8 mouse cellular contexts compared by ENCODE assay signal in the genomic region with DNA sequence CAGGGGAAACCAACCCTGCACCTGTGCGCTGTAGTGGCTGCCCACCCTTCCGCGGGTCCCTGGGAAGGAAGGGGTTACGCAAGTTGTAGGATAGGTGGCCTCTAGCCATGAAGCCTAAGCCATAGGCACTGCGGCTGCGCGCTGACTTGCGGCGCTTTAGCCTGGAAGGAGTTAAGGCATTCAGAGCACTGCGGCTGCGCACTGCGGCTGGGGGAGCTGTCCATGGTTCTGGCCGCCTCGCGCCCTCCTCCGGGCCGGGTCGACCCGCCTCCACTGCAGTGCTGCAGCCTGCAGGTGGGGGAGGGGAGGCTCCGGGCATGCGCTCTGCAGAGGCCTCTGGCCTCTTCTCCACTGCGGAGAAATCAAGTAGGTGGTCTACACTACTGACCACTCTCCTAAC. TPM values are rescaled to one million over a fixed set of nuclear protein-coding genes. Genes with fewer than 3 reads are reported as not detected.
DNase-seq lines count a peak whose midpoint lies in the region; ATAC-seq and TF ChIP-seq lines count a peak whose summit lies in the region.

No protein-coding gene starts in this region.

- peaks cover 48% of the 10 kb centered on the region for H3K27me3 ChIP-seq in embryonic facial prominence, embryonic 13.5 days
- peaks cover 48% of the 10 kb centered on the region for H3K27me3 ChIP-seq in kidney, embryonic 14.5 days (ENCODE audit: control insufficient read depth, insufficient read depth, low read length)
- peaks cover 56% of the 10 kb centered on the region for H3K27me3 ChIP-seq in limb, embryonic 13.5 days
- peaks cover 5% of the 10 kb centered on the region for H3K27me3 ChIP-seq in midbrain, embryonic 16.5 days (ENCODE audit: control insufficient read depth, insufficient read depth, low read depth, low read length)

- H3K27ac ChIP-seq in bone marrow, adult 2 months (ENCODE audit: control insufficient read depth, insufficient read depth, low read depth, low read length, poor library complexity): no peak overlapping the region
- no peak overlapping the region for H3K27ac ChIP-seq in embryonic facial prominence, embryonic 13.5 days
- no peak overlapping the region for H3K27ac ChIP-seq in kidney, embryonic 14.5 days (ENCODE audit: low read depth, low read length)
- no peak overlapping the region for H3K27ac ChIP-seq in limb, embryonic 13.5 days
- peak overlapping the region; percentile 37 for H3K27ac ChIP-seq in midbrain, embryonic 16.5 days (ENCODE audit: low read length)

- no peaks in the 10 kb centered on the region for H3K9me3 ChIP-seq in embryonic facial prominence, embryonic 13.5 days
- H3K9me3 ChIP-seq in kidney, embryonic 14.5 days (ENCODE audit: control insufficient read depth, low read length): no peaks in the 10 kb centered on the region
- H3K9me3 ChIP-seq in limb, embryonic 13.5 days: no peaks in the 10 kb centered on the region
- no peaks in the 10 kb centered on the region for H3K9me3 ChIP-seq in midbrain, embryonic 16.5 days (replicated peaks; ENCODE audit: control insufficient read depth, low read length, poor library complexity, severe bottlenecking)

- peaks cover 1% of the 10 kb centered on the region; the same call in 1 of the 2 replicates for H3K4me1 ChIP-seq in bone marrow, adult 2 months (ENCODE audit: control insufficient read depth, insufficient read depth, low read length)
- peaks cover 44% of the 10 kb centered on the region for H3K4me1 ChIP-seq in embryonic facial prominence, embryonic 13.5 days
- H3K4me1 ChIP-seq in kidney, embryonic 14.5 days (ENCODE audit: control insufficient read depth, insufficient read depth, low read length): peaks cover 13% of the 10 kb centered on the region; the same call in 1 of the 2 replicates
- peaks cover 34% of the 10 kb centered on the region for H3K4me1 ChIP-seq in limb, embryonic 13.5 days
- H3K4me1 ChIP-seq in midbrain, embryonic 16.5 days (ENCODE audit: control insufficient read depth, insufficient read depth, low read length): peaks cover 36% of the 10 kb centered on the region

- 0 out of 2 replicates have a peak, but pooled peaks have one; percentile 30 for TF ChIP-seq POLR2A in bone marrow, adult 2 months (IDR thresholded peaks at IDR 0.05; ENCODE audit: borderline replicate concordance, control insufficient read depth, low read depth, low read length)

- H3K4me3 ChIP-seq in bone marrow, adult 2 months (replicated peaks; ENCODE audit: control insufficient read depth, low read depth, low read length): no peak overlapping the region
- H3K4me3 ChIP-seq in embryonic facial prominence, embryonic 13.5 days: peak overlapping the region; percentile 23
- no peak overlapping the region for H3K4me3 ChIP-seq in kidney, embryonic 14.5 days (ENCODE audit: low read length)
- no peak overlapping the region for H3K4me3 ChIP-seq in limb, embryonic 13.5 days
- H3K4me3 ChIP-seq in midbrain, embryonic 16.5 days (ENCODE audit: low read depth, low read length): peak overlapping the region; percentile 64

- ATAC-seq in embryonic facial prominence, embryonic 13.5 days (ENCODE audit: insufficient number of reproducible peaks, insufficient read depth, low FRiP score, low TSS enrichment, low read depth): no peak
- ATAC-seq in kidney, embryonic 14.5 days (ENCODE audit: low FRiP score, low TSS enrichment): peak; percentile 55
- ATAC-seq in limb, embryonic 13.5 days (ENCODE audit: low FRiP score, low read depth): peak; percentile 14
- peak; percentile 64 for ATAC-seq in midbrain, embryonic 16.5 days
- ATAC-seq in activated CD4-positive, CD25-positive, alpha-beta regulatory T cell, adult 4 months: no peak

- whole genome bisulfite sequencing in bone marrow, adult 2 months: 2% methylated on average over 22 of the region's 22 CpGs
- WGBS in embryonic facial prominence, embryonic 13.5 days: 0% methylated on average over 22 of the region's 22 CpGs
- under 1% methylated on average over 22 of the region's 22 CpGs for WGBS in kidney, embryonic 14.5 days
- under 1% methylated on average over 22 of the region's 22 CpGs for WGBS in limb, embryonic 13.5 days
- WGBS in midbrain, embryonic 16.5 days: under 1% methylated on average over 22 of the region's 22 CpGs

- H3K4me2 ChIP-seq in embryonic facial prominence, embryonic 13.5 days: peak overlapping the region; percentile 99
- H3K4me2 ChIP-seq in kidney, embryonic 14.5 days (replicated peaks; ENCODE audit: low read depth, low read length): peak overlapping the region; percentile 15; the same call in 1 of the 2 replicates
- H3K4me2 ChIP-seq in limb, embryonic 13.5 days (replicated peaks): peak overlapping the region; percentile 27
- peak overlapping the region; percentile 86 for H3K4me2 ChIP-seq in midbrain, embryonic 16.5 days (ENCODE audit: low read length)

- H3K9ac ChIP-seq in embryonic facial prominence, embryonic 13.5 days: no peak overlapping the region
- H3K9ac ChIP-seq in kidney, embryonic 14.5 days (ENCODE audit: low read depth, low read length): no peak overlapping the region
- H3K9ac ChIP-seq in limb, embryonic 13.5 days: no peak overlapping the region
- peak overlapping the region; percentile 49 for H3K9ac ChIP-seq in midbrain, embryonic 16.5 days (ENCODE audit: low read depth, low read length)

- H3K36me3 ChIP-seq in embryonic facial prominence, embryonic 13.5 days: peaks cover 6% of the 10 kb centered on the region; the same call in 1 of the 2 replicates
- H3K36me3 ChIP-seq in kidney, embryonic 14.5 days (ENCODE audit: control insufficient read depth, insufficient read depth, low read length): no peaks in the 10 kb centered on the region
- H3K36me3 ChIP-seq in limb, embryonic 13.5 days: no peaks in the 10 kb centered on the region
- H3K36me3 ChIP-seq in midbrain, embryonic 16.5 days (ENCODE audit: control insufficient read depth, insufficient read depth, low read length): peaks cover 3% of the 10 kb centered on the region; the same call in 1 of the 2 replicates

- TF ChIP-seq CTCF in bone marrow, adult 2 months (IDR thresholded peaks at IDR 0.05; ENCODE audit: control insufficient read depth, insufficient read depth, low read length): no peak

- DNase-seq in heart, adult 9 months (ENCODE audit: low spot score in 2 of 2): peak; percentile 36 to 59
- DNase-seq in spleen, postnatal 14 days (ENCODE audit: low spot score in 2 of 2): peak; percentile 59 to 71

RNA-seq across cellular contexts. Expression of a gene that starts 3.3 kb away (rescaled TPM):
- polyA plus RNA-seq in bone marrow, adult 2 months (2011; ENCODE audit: insufficient read depth, insufficient read length, low replicate concordance, missing spikeins): 1.1 and 3.9 TPM in 2 replicates
- polyA plus RNA-seq in embryonic facial prominence, embryonic 13.5 days (2015; fragmentation: Nextera tagmentation; extraction: Ambion mirVana): 0.72 and 1.8 TPM in 2 replicates
- 0.18 and 0.26 TPM in 2 replicates for polyA plus RNA-seq in kidney, embryonic 14.5 days (2014; fragmentation: Nextera tagmentation; extraction: Ambion mirVana)
- 0.43 and 0.51 TPM in 2 replicates for polyA plus RNA-seq in limb, embryonic 13.5 days (2015; fragmentation: Nextera tagmentation; extraction: Ambion mirVana)
- polyA plus RNA-seq in midbrain, embryonic 16.5 days (2015; fragmentation: Nextera tagmentation; extraction: Ambion mirVana): 5.5 and 6.4 TPM in 2 replicates
- polyA plus RNA-seq in activated CD4-positive, CD25-positive, alpha-beta regulatory T cell, adult 4 months (2017; shearing (Covaris generic)): not detected

RNA-seq across cellular contexts. Expression of a gene that starts 21.6 kb away (rescaled TPM):
- polyA plus RNA-seq in bone marrow, adult 2 months (2011; ENCODE audit: insufficient read depth, insufficient read length, low replicate concordance, missing spikeins): 21.1 and 49.7 TPM in 2 replicates
- polyA plus RNA-seq in embryonic facial prominence, embryonic 13.5 days (2015; fragmentation: Nextera tagmentation; extraction: Ambion mirVana): 1.1 and 1.8 TPM in 2 replicates
- 5.0 and 7.0 TPM in 2 replicates for polyA plus RNA-seq in kidney, embryonic 14.5 days (2014; fragmentation: Nextera tagmentation; extraction: Ambion mirVana)
- polyA plus RNA-seq in limb, embryonic 13.5 days (2015; fragmentation: Nextera tagmentation; extraction: Ambion mirVana): 1.0 and 1.3 TPM in 2 replicates
- 0.77 and 1.9 TPM in 2 replicates for polyA plus RNA-seq in midbrain, embryonic 16.5 days (2015; fragmentation: Nextera tagmentation; extraction: Ambion mirVana)
- 1 to 10 TPM in 1 of 2 experiments, under 1 TPM in 1; 0.38 to 2.8 TPM for polyA plus RNA-seq in activated CD4-positive, CD25-positive, alpha-beta regulatory T cell, adult 4 months (2017; shearing (Covaris generic))

RNA-seq across cellular contexts. Expression of a gene that starts 40.0 kb away (rescaled TPM):
- 87.8 and 123 TPM in 2 replicates for polyA plus RNA-seq in bone marrow, adult 2 months (2011; ENCODE audit: insufficient read depth, insufficient read length, low replicate concordance, missing spikeins)
- polyA plus RNA-seq in embryonic facial prominence, embryonic 13.5 days (2015; fragmentation: Nextera tagmentation; extraction: Ambion mirVana): 72.3 and 80.1 TPM in 2 replicates
- polyA plus RNA-seq in kidney, embryonic 14.5 days (2014; fragmentation: Nextera tagmentation; extraction: Ambion mirVana): 69.1 and 69.8 TPM in 2 replicates
- polyA plus RNA-seq in limb, embryonic 13.5 days (2015; fragmentation: Nextera tagmentation; extraction: Ambion mirVana): 70.5 and 72.4 TPM in 2 replicates
- 54.1 and 58.1 TPM in 2 replicates for polyA plus RNA-seq in midbrain, embryonic 16.5 days (2015; fragmentation: Nextera tagmentation; extraction: Ambion mirVana)
- polyA plus RNA-seq in activated CD4-positive, CD25-positive, alpha-beta regulatory T cell, adult 4 months (2017; shearing (Covaris generic)): 10 to 100 TPM; 38.0 to 61.3 TPM

RNA-seq across cellular contexts. Expression of a gene that starts 45.1 kb away (rescaled TPM):
- polyA plus RNA-seq in bone marrow, adult 2 months (2011; ENCODE audit: insufficient read depth, insufficient read length, low replicate concordance, missing spikeins): 147 and 216 TPM in 2 replicates
- 94.4 and 104 TPM in 2 replicates for polyA plus RNA-seq in embryonic facial prominence, embryonic 13.5 days (2015; fragmentation: Nextera tagmentation; extraction: Ambion mirVana)
- 51.6 and 69.5 TPM in 2 replicates for polyA plus RNA-seq in kidney, embryonic 14.5 days (2014; fragmentation: Nextera tagmentation; extraction: Ambion mirVana)
- polyA plus RNA-seq in limb, embryonic 13.5 days (2015; fragmentation: Nextera tagmentation; extraction: Ambion mirVana): 101 and 105 TPM in 2 replicates
- polyA plus RNA-seq in midbrain, embryonic 16.5 days (2015; fragmentation: Nextera tagmentation; extraction: Ambion mirVana): 19.4 and 20.1 TPM in 2 replicates
- polyA plus RNA-seq in activated CD4-positive, CD25-positive, alpha-beta regulatory T cell, adult 4 months (2017; shearing (Covaris generic)): 10 to 100 TPM; 19.2 to 27.6 TPM

Comparison
In these comparisons a context has a peak if more than half of its experiments do, and no peak if none do; other contexts are left out.
1. H3K4me3 ChIP-seq: peak in embryonic facial prominence, embryonic 13.5 days (single experiment) and midbrain, embryonic 16.5 days (single experiment); none in bone marrow, adult 2 months (single experiment), kidney, embryonic 14.5 days (single experiment) and limb, embryonic 13.5 days (single experiment).
2. ATAC-seq: peak in kidney, embryonic 14.5 days (single experiment), limb, embryonic 13.5 days (single experiment) and midbrain, embryonic 16.5 days (single experiment); none in embryonic facial prominence, embryonic 13.5 days (single experiment) and activated CD4-positive, CD25-positive, alpha-beta regulatory T cell, adult 4 months (single experiment).
3. H3K4me2 ChIP-seq: peak in every context shown above with its lines; median percentile 99 in embryonic facial prominence, embryonic 13.5 days; 86 in midbrain, embryonic 16.5 days; 27 in limb, embryonic 13.5 days; 15 in kidney, embryonic 14.5 days.